Mouse (Mus musculus) liver, postnatal 0 days (tissue): ENCODE measurements at regions not wholly inside any gene's neighbourhood (a gene's known extent, or its start where the extent isn't known, plus 50 kb on each side); places are given as distances from the start of the nearest gene placed in this dataset.

Experiments
- CTCF ChIP-seq: sonication (generic); IDR thresholded peaks from 2 replicates; pipeline ENCODE4 v1.5.1; 2016; ENCODE audit warnings: antibody characterized with exemption, low read depth
- EP300 ChIP-seq: IDR thresholded peaks from 2 replicates; pipeline ENCODE4 v1.6.1; 2016; ENCODE audit warnings: antibody characterized with exemption, low read depth, mild to moderate bottlenecking

DNA sequence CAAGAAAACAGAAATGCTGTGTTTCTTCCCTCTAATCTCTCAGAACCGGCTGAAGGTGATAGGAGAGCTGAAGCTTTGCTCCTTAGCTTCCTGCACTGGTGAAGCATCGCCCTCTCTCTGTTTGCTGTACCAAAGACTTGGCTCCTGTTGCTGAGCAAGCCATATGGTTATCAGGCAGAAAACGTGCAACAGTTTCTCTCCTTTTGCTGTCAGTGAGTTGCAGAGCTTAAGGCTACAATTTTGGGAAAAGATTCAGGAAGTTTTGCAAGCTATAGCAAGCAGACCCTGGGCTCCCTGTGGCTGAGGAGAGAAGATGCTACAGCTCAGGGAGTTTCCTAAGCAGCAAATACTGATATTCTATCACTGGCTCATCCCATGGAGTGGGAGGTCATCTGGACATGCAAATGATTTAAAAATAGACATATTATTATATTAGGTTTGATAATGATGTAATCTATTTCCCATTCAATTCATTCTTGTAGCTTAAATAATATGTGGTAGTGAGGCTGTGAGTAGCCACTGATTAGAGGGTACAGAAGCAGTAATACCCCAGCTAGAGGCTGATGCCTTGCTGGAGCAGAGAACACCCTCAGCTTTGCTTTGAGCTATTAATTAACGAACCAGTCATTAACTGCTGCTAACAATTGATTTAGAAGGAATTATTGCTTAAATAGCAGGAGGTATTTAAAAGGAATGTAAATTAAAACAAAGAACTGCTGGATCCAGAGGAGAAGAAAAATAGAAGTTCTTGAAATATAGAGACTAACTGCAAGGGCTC, 240.1 kb upstream of the Emcn start:
- TF ChIP-seq CTCF, result no peak
- TF ChIP-seq EP300, result no peak
